Mouse (Mus musculus) limb, embryonic 12.5 days (tissue): Measurements from ENCODE around the gene Pde8b. TPM values are rescaled to one million over a fixed set of nuclear protein-coding genes. Genes with fewer than 3 reads are reported as not detected.

Source experiments
- ATAC-seq: fragments of 200-750 bp; cut with Nextera tagmentation; 2 replicates; pipeline ENCODE4 v1.8.0; 2017; ENCODE audit warnings: low read depth, moderate TSS enrichment; ENCODE audit not compliant: insufficient number of reproducible peaks, insufficient read depth, low FRiP score, low TSS enrichment
- H3K27ac ChIP-seq: fragments of 300-500 bp; sonication (generic); 2 replicates; pipeline ENCODE4 v1.5.1; 2016; ENCODE audit warnings: mild to moderate bottlenecking, moderate library complexity
- H3K27me3 ChIP-seq: fragments of 300-500 bp; sonication (generic); 2 replicates; pipeline ENCODE4 v1.6.1; 2016; ENCODE audit warnings: mild to moderate bottlenecking, moderate library complexity
- H3K36me3 ChIP-seq: fragments of 300-500 bp; sonication (generic); 2 replicates; pipeline ENCODE4 v1.6.1; 2016; ENCODE audit warnings: mild to moderate bottlenecking, moderate library complexity
- H3K4me1 ChIP-seq: fragments of 300-500 bp; sonication (generic); replicated peaks from 2 replicates; pipeline ENCODE4 v1.6.1; 2016
- H3K4me2 ChIP-seq: fragments of 300-500 bp; sonication (generic); 2 replicates; pipeline ENCODE4 v1.6.1; 2016; ENCODE audit warnings: mild to moderate bottlenecking, moderate library complexity
- H3K4me3 ChIP-seq: fragments of 300-500 bp; sonication (generic); replicated peaks from 2 replicates; pipeline ENCODE4 v1.5.1; 2016; ENCODE audit warnings: mild to moderate bottlenecking
- H3K9ac ChIP-seq: fragments of 300-500 bp; sonication (generic); replicated peaks from 2 replicates; pipeline ENCODE4 v1.6.1; 2016; ENCODE audit warnings: mild to moderate bottlenecking, moderate library complexity
- H3K9me3 ChIP-seq: fragments of 300-500 bp; sonication (generic); 2 replicates; pipeline ENCODE4 v1.6.1; 2016; ENCODE audit warnings: mild to moderate bottlenecking, moderate library complexity
- WGBS: fragments of 180-500 bp; shearing (Covaris S2); methylation state at CpG from one replicate; pipeline ENCODE4 v1.1.7; 2016; 5-methylcytosine and 5-hydroxymethylcytosine counted together
- polyA plus RNA-seq: library from polyadenylated mRNA; unstranded; fragments of >200 nt; fragmentation: Nextera tagmentation; extraction: Ambion mirVana; gene quantifications from 2 replicates; pipeline ENCODE4 v1.2.1, GENCODE M21; 2016

Gene Pde8b
- polyA plus RNA-seq, 1 experiment from 2014 or later: 4.8 TPM

GRCm38 (mm10) chr13:95098931-95099720 is 151.0 kb downstream of the Pde8b start:
- Histone ChIP-seq H3K4me3 (no peak overlapping the region), H3K27ac (no peak overlapping the region), H3K27me3 (no peaks in the 10 kb centered on the region), H3K9ac (no peak overlapping the region), H3K4me2 (no peak overlapping the region), H3K36me3 (no peaks in the 10 kb centered on the region), H3K9me3 (no peaks in the 10 kb centered on the region), H3K4me1 (peaks cover 7% of the 10 kb centered on the region; the same call in 1 of the 2 replicates)
- ATAC-seq: no peak
- WGBS: 79% methylated on average over 8 of the region's 8 CpGs

GRCm38 (mm10) chr13:95096646-95097045 is 153.5 kb downstream of the Pde8b start:
- Histone ChIP-seq H3K27ac (no peak overlapping the region), H3K27me3 (no peaks in the 10 kb centered on the region), H3K9ac (no peak overlapping the region), H3K4me1 (peaks cover 8% of the 10 kb centered on the region; the same call in 1 of the 2 replicates), H3K4me2 (no peak overlapping the region), H3K9me3 (no peaks in the 10 kb centered on the region), H3K36me3 (no peaks in the 10 kb centered on the region), H3K4me3 (no peak overlapping the region)
- no peak for ATAC-seq
- WGBS: 82% methylated on average over 3 of the region's 3 CpGs

GRCm38 (mm10) chr13:95095860-95096259 is 154.3 kb downstream of the Pde8b start:
- Histone ChIP-seq H3K4me3 (no peak overlapping the region), H3K27ac (no peak overlapping the region), H3K36me3 (no peaks in the 10 kb centered on the region), H3K4me2 (no peak overlapping the region), H3K4me1 (peaks cover 15% of the 10 kb centered on the region; the same call in 1 of the 2 replicates), H3K27me3 (no peaks in the 10 kb centered on the region), H3K9me3 (no peaks in the 10 kb centered on the region), H3K9ac (no peak overlapping the region)
- ATAC-seq: no peak
- 51% methylated on average over 10 of the region's 10 CpGs for WGBS

- H3K36me3 ChIP-seq: no peaks in the 10 kb centered on the region
- H3K9ac ChIP-seq: no peak overlapping the region
- 61% methylated on average over 14 of the region's 14 CpGs for WGBS
- H3K27me3 ChIP-seq: 0 out of 2 replicates have a peak, but pooled peaks cover 3% of the 10 kb centered on the region
- ATAC-seq: no peak
- H3K4me3 ChIP-seq: no peak overlapping the region
- no peaks in the 10 kb centered on the region for H3K9me3 ChIP-seq
- no peak overlapping the region for H3K27ac ChIP-seq
- no peak overlapping the region for H3K4me2 ChIP-seq
- H3K4me1 ChIP-seq: peaks cover 18% of the 10 kb centered on the region; the same call in 1 of the 2 replicates
Observed at GRCm38 (mm10) chr13:95091546-95092445, 158.3 kb downstream of the Pde8b start.

- no peak overlapping the region for H3K27ac ChIP-seq
- ATAC-seq: no peak
- H3K9ac ChIP-seq: no peak overlapping the region
- no peaks in the 10 kb centered on the region for H3K36me3 ChIP-seq
- H3K9me3 ChIP-seq: no peaks in the 10 kb centered on the region
- 0 out of 2 replicates have a peak, but pooled peaks cover 3% of the 10 kb centered on the region for H3K27me3 ChIP-seq
- WGBS: 78% methylated on average over 8 of the region's 8 CpGs
- H3K4me2 ChIP-seq: no peak overlapping the region
- H3K4me1 ChIP-seq: peaks cover 11% of the 10 kb centered on the region; the same call in 1 of the 2 replicates
- no peak overlapping the region for H3K4me3 ChIP-seq
Observed at GRCm38 (mm10) chr13:95087358-95087787, 162.8 kb downstream of the Pde8b start.

GRCm38 (mm10) chr13:95086033-95086432 is 164.1 kb downstream of the Pde8b start:
- 80% methylated on average over 5 of the region's 5 CpGs for WGBS
- H3K9me3 ChIP-seq: no peaks in the 10 kb centered on the region
- no peak for ATAC-seq
- H3K27ac ChIP-seq: no peak overlapping the region
- no peaks in the 10 kb centered on the region for H3K36me3 ChIP-seq
- H3K9ac ChIP-seq: no peak overlapping the region
- H3K4me2 ChIP-seq: no peak overlapping the region
- H3K4me3 ChIP-seq: no peak overlapping the region
- 0 out of 2 replicates have a peak, but pooled peaks cover 3% of the 10 kb centered on the region for H3K27me3 ChIP-seq
- H3K4me1 ChIP-seq: 0 out of 2 replicates have a peak, but pooled peaks cover 3% of the 10 kb centered on the region

- ATAC-seq: no peak
- Histone ChIP-seq H3K4me1 (0 out of 2 replicates have a peak, but pooled peaks cover 2% of the 10 kb centered on the region), H3K9me3 (no peaks in the 10 kb centered on the region), H3K27me3 (no peaks in the 10 kb centered on the region), H3K27ac (no peak overlapping the region), H3K36me3 (no peaks in the 10 kb centered on the region), H3K9ac (no peak overlapping the region), H3K4me3 (no peak overlapping the region), H3K4me2 (no peak overlapping the region)
- 84% methylated on average over 3 of the region's 3 CpGs for WGBS
Observed at GRCm38 (mm10) chr13:95082611-95083010, 167.5 kb downstream of the Pde8b start.

GRCm38 (mm10) chr13:95081082-95081481 is 169.1 kb downstream of the Pde8b start:
- Histone ChIP-seq H3K27ac (no peak overlapping the region), H3K4me3 (no peak overlapping the region), H3K36me3 (no peaks in the 10 kb centered on the region), H3K27me3 (peaks cover 4% of the 10 kb centered on the region; the same call in 1 of the 2 replicates), H3K4me2 (no peak overlapping the region), H3K9ac (no peak overlapping the region; the same call in 1 of the 2 replicates), H3K9me3 (no peaks in the 10 kb centered on the region), H3K4me1 (no peaks in the 10 kb centered on the region)
- 85% methylated on average over 7 of the region's 7 CpGs for WGBS
- no peak for ATAC-seq

GRCm38 (mm10) chr13:95078492-95078891 is 171.6 kb downstream of the Pde8b start:
- no peaks in the 10 kb centered on the region for H3K36me3 ChIP-seq
- H3K9ac ChIP-seq: no peak overlapping the region
- no peak for ATAC-seq
- H3K4me3 ChIP-seq: no peak overlapping the region
- WGBS: 69% methylated on average over 6 of the region's 6 CpGs
- no peak overlapping the region for H3K4me2 ChIP-seq
- peaks cover 3% of the 10 kb centered on the region; the same call in 1 of the 2 replicates for H3K9me3 ChIP-seq
- no peak overlapping the region for H3K27ac ChIP-seq
- H3K27me3 ChIP-seq: peaks cover 4% of the 10 kb centered on the region; the same call in 1 of the 2 replicates
- H3K4me1 ChIP-seq: peaks cover 5% of the 10 kb centered on the region

GRCm38 (mm10) chr13:95077688-95078087 is 172.4 kb downstream of the Pde8b start:
- 86% methylated on average over 3 of the region's 3 CpGs for WGBS
- Histone ChIP-seq H3K9ac (no peak overlapping the region), H3K4me1 (peaks cover 11% of the 10 kb centered on the region), H3K36me3 (no peaks in the 10 kb centered on the region), H3K27ac (no peak overlapping the region), H3K27me3 (peaks cover 4% of the 10 kb centered on the region; the same call in 1 of the 2 replicates), H3K4me2 (no peak overlapping the region), H3K9me3 (peaks cover 3% of the 10 kb centered on the region; the same call in 1 of the 2 replicates), H3K4me3 (no peak overlapping the region)
- no peak for ATAC-seq

- no peak overlapping the region for H3K4me2 ChIP-seq
- peaks cover 3% of the 10 kb centered on the region; the same call in 1 of the 2 replicates for H3K9me3 ChIP-seq
- peaks cover 11% of the 10 kb centered on the region for H3K4me1 ChIP-seq
- H3K36me3 ChIP-seq: no peaks in the 10 kb centered on the region
- H3K4me3 ChIP-seq: no peak overlapping the region
- no peak overlapping the region for H3K27ac ChIP-seq
- no peak for ATAC-seq
- no peak overlapping the region for H3K9ac ChIP-seq
- 72% methylated on average over 2 of the region's 2 CpGs for WGBS
- H3K27me3 ChIP-seq: peaks cover 4% of the 10 kb centered on the region; the same call in 1 of the 2 replicates
Observed at GRCm38 (mm10) chr13:95076142-95076541, 174.0 kb downstream of the Pde8b start.
